Mouse (Mus musculus): Measurements from ENCODE around the gene Poglut1.

GRCm38 (mm10) chr16:38503528-38503927 is 46.5 kb downstream of the Poglut1 start:
- no peak for TF ChIP-seq CTCF (IDR thresholded peaks at IDR 0.05; ENCODE audit: low read depth)
- TF ChIP-seq EP300 (IDR thresholded peaks at IDR 0.05; ENCODE audit: low read depth), result no peak
